Mouse (Mus musculus): ENCODE measurements around the gene Arrb1.

GRCm38 (mm10) chr7:99582867-99583266 is 47.6 kb downstream of the Arrb1 start:
- TF ChIP-seq POLR2A (IDR thresholded peaks at IDR 0.05; ENCODE audit: control insufficient read depth, extremely low read depth, insufficient read depth, low read length, poor library complexity) = no peak
- no peak for TF ChIP-seq CTCF (IDR thresholded peaks at IDR 0.05; ENCODE audit: borderline replicate concordance, control insufficient read depth, extremely low read depth, insufficient read depth, low read length, poor library complexity)
